8 mouse cellular contexts compared by ENCODE assay signal in the genomic region with DNA sequence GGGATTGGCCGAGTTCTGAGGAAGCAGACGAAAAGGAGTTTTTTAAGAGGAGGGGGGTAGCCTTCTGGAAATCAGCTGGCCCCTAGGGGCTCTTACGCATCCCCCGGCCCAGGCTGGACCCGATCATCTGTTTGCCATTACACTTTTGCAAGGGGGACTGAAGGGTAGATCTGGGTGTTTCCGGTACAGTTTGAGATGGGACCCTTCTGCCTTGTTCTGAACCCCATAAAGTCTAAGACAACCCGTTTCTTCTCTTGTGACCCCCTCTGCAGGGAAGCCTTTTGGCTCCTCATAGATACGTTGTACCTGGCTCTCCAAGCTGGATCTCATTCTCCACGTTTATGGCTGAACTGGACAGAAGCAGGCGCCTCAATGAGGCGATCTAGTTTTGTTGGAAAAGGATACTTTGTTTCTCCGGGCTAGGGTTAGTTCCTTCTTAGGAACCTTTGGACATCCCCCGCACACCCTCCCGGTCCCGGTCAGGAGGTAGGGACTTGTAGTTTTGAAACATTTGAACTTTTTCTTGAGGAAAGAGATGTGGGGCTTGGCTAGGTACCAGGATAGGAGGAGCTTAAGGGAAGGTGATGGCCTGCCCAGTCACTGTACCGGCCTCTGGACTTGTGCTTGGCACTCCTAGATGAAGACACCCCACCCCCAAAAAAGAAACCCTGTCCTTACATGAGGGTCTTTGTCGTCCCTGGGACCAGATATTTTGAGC. TPM values are rescaled to one million over a fixed set of nuclear protein-coding genes. Genes with fewer than 3 reads are reported as not detected.
DNase-seq lines count a peak whose midpoint lies in the region; ATAC-seq and TF ChIP-seq lines count a peak whose summit lies in the region.

No protein-coding gene starts in this region.

- H3K4me1 ChIP-seq in embryonic facial prominence, embryonic 10.5 days = peaks cover 63% of the 10 kb centered on the region
- peaks cover 43% of the 10 kb centered on the region for H3K4me1 ChIP-seq in hindbrain, embryonic 16.5 days (ENCODE audit: control insufficient read depth, insufficient read depth, low read depth, low read length)
- H3K4me1 ChIP-seq in liver, embryonic 14.5 days (replicated peaks; ENCODE audit: control insufficient read depth in 2 of 2, insufficient read depth in 2 of 2, low read length in 1 of 2) = peaks cover 2 to 37% of the 10 kb centered on the region in 2 experiments; a peak in 3 of 4 replicates
- peaks cover 44% of the 10 kb centered on the region for H3K4me1 ChIP-seq in stomach, embryonic 15.5 days

- H3K4me3 ChIP-seq in layer of hippocampus, adult 2 months = peak overlapping the region; percentile 74
- peak overlapping the region; percentile 96 for H3K4me3 ChIP-seq in embryonic facial prominence, embryonic 10.5 days
- peak overlapping the region; percentile 61 for H3K4me3 ChIP-seq in hindbrain, embryonic 16.5 days (ENCODE audit: low read length)
- peak overlapping the region; percentile 65 to 72 for H3K4me3 ChIP-seq in liver, embryonic 14.5 days (ENCODE audit: insufficient read depth in 1 of 2, low read depth in 2 of 2, low read length in 2 of 2)
- H3K4me3 ChIP-seq in stomach, embryonic 15.5 days (replicated peaks) = peak overlapping the region; percentile 87

- peak overlapping the region; percentile 73 for H3K9ac ChIP-seq in hindbrain, embryonic 16.5 days (ENCODE audit: low read depth, low read length)
- peak overlapping the region; percentile 58 for H3K9ac ChIP-seq in liver, embryonic 14.5 days (replicated peaks)
- H3K9ac ChIP-seq in stomach, embryonic 15.5 days = peak overlapping the region; percentile 69

- H3K36me3 ChIP-seq in embryonic facial prominence, embryonic 10.5 days (replicated peaks) = peaks cover 8% of the 10 kb centered on the region; the same call in 1 of the 2 replicates
- H3K36me3 ChIP-seq in hindbrain, embryonic 16.5 days (ENCODE audit: control insufficient read depth, insufficient read depth, low read length) = no peaks in the 10 kb centered on the region
- H3K36me3 ChIP-seq in liver, embryonic 14.5 days (replicated peaks; ENCODE audit: control insufficient read depth, insufficient read depth, low read depth) = no peaks in the 10 kb centered on the region
- H3K36me3 ChIP-seq in stomach, embryonic 15.5 days = no peaks in the 10 kb centered on the region

- peak overlapping the region; percentile 81 for H3K4me2 ChIP-seq in hindbrain, embryonic 16.5 days (ENCODE audit: low read length)
- H3K4me2 ChIP-seq in liver, embryonic 14.5 days (ENCODE audit: low read depth) = peak overlapping the region; percentile 81
- peak overlapping the region; percentile 80 for H3K4me2 ChIP-seq in stomach, embryonic 15.5 days

- peak overlapping the region; percentile 99 for H3K27ac ChIP-seq in layer of hippocampus, adult 2 months
- peak overlapping the region; percentile 97 for H3K27ac ChIP-seq in embryonic facial prominence, embryonic 10.5 days (replicated peaks)
- H3K27ac ChIP-seq in hindbrain, embryonic 16.5 days (ENCODE audit: low read depth, low read length) = peak overlapping the region; percentile 96
- H3K27ac ChIP-seq in liver, embryonic 14.5 days = no peak overlapping the region
- peak overlapping the region; percentile 97 for H3K27ac ChIP-seq in stomach, embryonic 15.5 days

- WGBS in embryonic facial prominence, embryonic 10.5 days = 6% methylated on average over 17 of the region's 17 CpGs
- WGBS in hindbrain, embryonic 16.5 days = 7% methylated on average over 17 of the region's 17 CpGs
- 12% methylated on average over 17 of the region's 17 CpGs for WGBS in liver, embryonic 14.5 days (ENCODE audit: insufficient replicate concordance)
- WGBS in stomach, embryonic 15.5 days = 4% methylated on average over 17 of the region's 17 CpGs

- no peak for TF ChIP-seq EP300 in liver, embryonic 14.5 days (IDR thresholded peaks at IDR 0.05; ENCODE audit: low read depth)

- no peaks in the 10 kb centered on the region for H3K27me3 ChIP-seq in embryonic facial prominence, embryonic 10.5 days (replicated peaks; ENCODE audit: low read depth, poor library complexity, severe bottlenecking)
- no peaks in the 10 kb centered on the region for H3K27me3 ChIP-seq in hindbrain, embryonic 16.5 days (replicated peaks; ENCODE audit: control insufficient read depth, insufficient read depth, low read length)
- H3K27me3 ChIP-seq in liver, embryonic 14.5 days (ENCODE audit: control insufficient read depth, insufficient read depth, low read length) = no peaks in the 10 kb centered on the region; the same call in 1 of the 2 replicates
- no peaks in the 10 kb centered on the region for H3K27me3 ChIP-seq in stomach, embryonic 15.5 days (replicated peaks)

- no peak for TF ChIP-seq CTCF in layer of hippocampus, adult 2 months (conservative IDR thresholded peaks at IDR 0.05)
- TF ChIP-seq CTCF in liver, embryonic 14.5 days (IDR thresholded peaks at IDR 0.05; ENCODE audit: low read depth) = no peak

- no peaks in the 10 kb centered on the region for H3K9me3 ChIP-seq in embryonic facial prominence, embryonic 10.5 days
- H3K9me3 ChIP-seq in hindbrain, embryonic 16.5 days (ENCODE audit: control insufficient read depth, low read length) = no peaks in the 10 kb centered on the region
- no peaks in the 10 kb centered on the region for H3K9me3 ChIP-seq in liver, embryonic 14.5 days (ENCODE audit: control insufficient read depth, low read length)
- no peaks in the 10 kb centered on the region for H3K9me3 ChIP-seq in stomach, embryonic 15.5 days

- DNase-seq in layer of hippocampus, adult 2 months (ENCODE audit: low spot score in 2 of 2) = no peak
- DNase-seq in layer of hippocampus, adult 9-11 months = no peak
- no peak for DNase-seq in embryonic facial prominence, embryonic 10.5 days (ENCODE audit: low spot score)
- no peak for DNase-seq in liver, embryonic 14.5 days (ENCODE audit: low read depth in 3 of 3, low spot score in 3 of 3)
- DNase-seq in right cerebral cortex, postnatal 4 days = no peak
- no peak for DNase-seq in right cerebral cortex, adult 2 months (ENCODE audit: low spot score in 2 of 2)

- ATAC-seq in hindbrain, embryonic 16.5 days = no peak
- no peak for ATAC-seq in liver, embryonic 14.5 days (ENCODE audit: insufficient read depth)
- ATAC-seq in stomach, embryonic 15.5 days (ENCODE audit: insufficient read depth, low FRiP score, low read depth) = no peak

RNA-seq across cellular contexts. Expression of gene Lasp1, which starts 2.0 kb away (rescaled TPM):
- total RNA-seq in layer of hippocampus, adult 2 months (2021) = 10 to 100 TPM; 88.1 to 91.4 TPM
- 90.5 and 98.7 TPM in 2 replicates for polyA plus RNA-seq in embryonic facial prominence, embryonic 10.5 days (2016; fragmentation: Nextera tagmentation; extraction: Ambion mirVana)
- 176 and 191 TPM in 2 replicates for polyA plus RNA-seq in hindbrain, embryonic 16.5 days (2015; fragmentation: Nextera tagmentation; extraction: Ambion mirVana)
- polyA plus RNA-seq in liver, embryonic 14.5 days (2012; rRNA removed) = 19.1 and 19.5 TPM in 2 replicates
- polyA plus RNA-seq in liver, embryonic 14.5 days (2014; fragmentation: Nextera tagmentation; extraction: Ambion mirVana) = 15.5 and 20.3 TPM in 2 replicates
- polyA plus RNA-seq in stomach, embryonic 15.5 days (2015; fragmentation: Nextera tagmentation; extraction: Ambion mirVana) = 112 and 122 TPM in 2 replicates

RNA-seq across cellular contexts. Expression of gene Rpl23, which starts 18.6 kb away (rescaled TPM):
- 100 to 1,000 TPM; 361 to 374 TPM for total RNA-seq in layer of hippocampus, adult 2 months (2021)
- 481 and 487 TPM in 2 replicates for polyA plus RNA-seq in embryonic facial prominence, embryonic 10.5 days (2016; fragmentation: Nextera tagmentation; extraction: Ambion mirVana)
- 252 and 268 TPM in 2 replicates for polyA plus RNA-seq in hindbrain, embryonic 16.5 days (2015; fragmentation: Nextera tagmentation; extraction: Ambion mirVana)
- 229 and 484 TPM in 2 replicates for polyA plus RNA-seq in liver, embryonic 14.5 days (2012; rRNA removed)
- polyA plus RNA-seq in liver, embryonic 14.5 days (2014; fragmentation: Nextera tagmentation; extraction: Ambion mirVana) = 485 and 502 TPM in 2 replicates
- 502 and 526 TPM in 2 replicates for polyA plus RNA-seq in stomach, embryonic 15.5 days (2015; fragmentation: Nextera tagmentation; extraction: Ambion mirVana)

RNA-seq across cellular contexts. Expression of gene 1700001P01Rik, which starts 25.1 kb away (rescaled TPM):
- total RNA-seq in layer of hippocampus, adult 2 months (2021) = 1 to 10 TPM; 1.3 to 2.4 TPM
- polyA plus RNA-seq in embryonic facial prominence, embryonic 10.5 days (2016; fragmentation: Nextera tagmentation; extraction: Ambion mirVana) = 0.85 and 1.1 TPM in 2 replicates
- polyA plus RNA-seq in hindbrain, embryonic 16.5 days (2015; fragmentation: Nextera tagmentation; extraction: Ambion mirVana) = 0.44 and 0.91 TPM in 2 replicates
- 0.08 TPM in 1 of 2 replicates, not detected in the other for polyA plus RNA-seq in liver, embryonic 14.5 days (2012; rRNA removed)
- not detected in 2 replicates for polyA plus RNA-seq in liver, embryonic 14.5 days (2014; fragmentation: Nextera tagmentation; extraction: Ambion mirVana)
- 0.37 and 0.60 TPM in 2 replicates for polyA plus RNA-seq in stomach, embryonic 15.5 days (2015; fragmentation: Nextera tagmentation; extraction: Ambion mirVana)

RNA-seq across cellular contexts. Expression of gene Cwc25, which starts 34.5 kb away (rescaled TPM):
- total RNA-seq in layer of hippocampus, adult 2 months (2021) = 10 to 100 TPM; 20.1 to 20.6 TPM
- 22.0 and 24.2 TPM in 2 replicates for polyA plus RNA-seq in embryonic facial prominence, embryonic 10.5 days (2016; fragmentation: Nextera tagmentation; extraction: Ambion mirVana)
- polyA plus RNA-seq in hindbrain, embryonic 16.5 days (2015; fragmentation: Nextera tagmentation; extraction: Ambion mirVana) = 14.1 and 16.2 TPM in 2 replicates
- 4.5 and 5.7 TPM in 2 replicates for polyA plus RNA-seq in liver, embryonic 14.5 days (2012; rRNA removed)
- polyA plus RNA-seq in liver, embryonic 14.5 days (2014; fragmentation: Nextera tagmentation; extraction: Ambion mirVana) = 3.5 and 4.5 TPM in 2 replicates
- 14.8 and 16.8 TPM in 2 replicates for polyA plus RNA-seq in stomach, embryonic 15.5 days (2015; fragmentation: Nextera tagmentation; extraction: Ambion mirVana)

RNA-seq across cellular contexts. Expression of gene B230217C12Rik, which starts 39.7 kb away (rescaled TPM):
- 10 to 100 TPM; 67.8 to 72.6 TPM for total RNA-seq in layer of hippocampus, adult 2 months (2021)
- 14.0 and 16.0 TPM in 2 replicates for polyA plus RNA-seq in embryonic facial prominence, embryonic 10.5 days (2016; fragmentation: Nextera tagmentation; extraction: Ambion mirVana)
- 38.2 and 40.7 TPM in 2 replicates for polyA plus RNA-seq in hindbrain, embryonic 16.5 days (2015; fragmentation: Nextera tagmentation; extraction: Ambion mirVana)
- 0.60 and 0.81 TPM in 2 replicates for polyA plus RNA-seq in liver, embryonic 14.5 days (2012; rRNA removed)
- polyA plus RNA-seq in liver, embryonic 14.5 days (2014; fragmentation: Nextera tagmentation; extraction: Ambion mirVana) = 0.19 and 0.63 TPM in 2 replicates
- 4.0 and 5.7 TPM in 2 replicates for polyA plus RNA-seq in stomach, embryonic 15.5 days (2015; fragmentation: Nextera tagmentation; extraction: Ambion mirVana)
